Mouse (Mus musculus) yolk sac, embryonic 10.5 days (tissue): ENCODE data around the gene Gm49395.

Experiments used
- DNase-seq: peaks from one replicate; pipeline ENCODE4 v3.0.0-alpha.2; 2017; ENCODE audit warnings: low spot score

The Gm49395 gene

DNA sequence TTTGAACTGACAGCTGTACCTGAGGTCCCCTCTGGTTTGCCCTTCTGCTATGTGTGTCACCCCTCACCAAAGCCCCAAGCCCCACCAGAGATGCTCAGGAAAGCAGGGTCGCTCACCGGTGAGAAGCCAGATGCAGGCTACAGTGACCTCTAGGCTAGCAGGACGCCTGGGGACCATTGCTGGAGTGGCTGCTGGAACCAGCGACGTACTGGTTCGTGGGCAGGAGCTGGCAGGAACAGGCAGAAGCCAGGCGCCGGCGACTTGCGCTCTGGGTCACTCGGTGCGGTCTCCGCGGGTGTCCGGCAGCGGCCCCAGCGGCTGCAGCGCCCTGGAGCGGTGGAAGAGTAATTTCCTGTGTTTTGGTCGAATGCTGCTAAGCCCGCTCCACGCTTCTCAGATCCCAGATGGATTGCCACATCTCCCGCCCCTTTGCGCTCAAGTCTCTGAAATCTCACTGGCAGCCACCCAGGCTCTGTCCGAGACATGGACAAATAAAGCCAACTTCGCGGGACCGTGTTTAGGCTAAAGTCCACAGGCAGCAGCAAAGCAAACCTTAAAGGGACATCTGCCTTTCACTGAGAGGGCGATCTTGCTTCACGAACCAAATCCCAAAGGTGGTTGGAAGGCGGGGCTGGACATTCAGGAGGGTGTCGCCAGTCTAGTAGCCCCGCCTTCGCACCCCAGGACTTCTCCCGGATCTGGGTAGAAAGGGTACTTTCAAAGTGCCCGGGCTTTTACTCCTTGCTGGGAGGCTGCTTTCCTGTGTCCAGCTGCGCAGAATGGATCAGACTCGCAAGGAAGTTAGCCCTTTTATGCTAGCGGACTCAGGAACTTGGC, at the start of gene Gm49395, which contains the start of gene Itga1:
TSS of gene Gm49395 (minus strand) at position 567 of the 837 bp plus-strand sequence.
TSS of gene Itga1 (minus strand) at position 610 of the 837 bp plus-strand sequence.
- DNase-seq, result peak; percentile 85

DNA sequence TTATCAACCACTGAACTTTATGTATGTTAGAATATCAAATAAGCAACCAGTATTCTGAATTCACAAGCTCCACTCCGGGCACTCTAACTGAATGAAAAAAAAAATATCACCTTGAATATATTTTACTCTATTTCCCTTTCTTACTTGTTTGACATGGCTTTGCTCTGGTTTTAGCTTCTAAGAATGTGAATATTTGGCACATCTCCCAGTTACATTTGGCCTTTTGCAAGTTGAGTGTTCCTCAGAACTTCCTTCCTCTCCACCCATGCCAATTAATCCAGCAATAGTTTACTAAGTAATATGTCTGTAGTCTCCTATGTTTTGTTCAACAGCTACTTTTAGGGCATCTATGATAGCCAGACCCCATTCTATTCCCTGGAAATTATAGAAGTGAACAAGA, 48.9 kb upstream of the Gm49395 start:
- no peak for DNase-seq

DNA sequence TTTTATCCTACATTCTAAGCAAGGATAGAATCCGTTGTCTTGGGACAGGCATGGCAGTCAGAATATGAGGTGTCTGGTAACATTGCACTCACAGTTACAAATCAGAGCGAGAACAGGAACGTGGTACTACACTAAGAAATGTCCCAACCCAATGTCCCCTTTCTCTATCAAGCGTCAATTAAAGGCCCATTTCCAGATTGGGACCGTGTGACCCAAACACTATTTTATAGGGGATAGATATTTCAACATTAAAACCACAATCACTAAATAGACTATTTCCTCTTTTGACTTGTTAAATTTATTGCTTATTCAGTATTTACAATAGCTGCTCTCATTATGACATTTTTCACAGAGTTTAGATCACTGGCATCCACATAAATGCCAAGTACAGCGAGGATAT, 48.1 kb upstream of the Gm49395 start:
- no peak for DNase-seq

DNA sequence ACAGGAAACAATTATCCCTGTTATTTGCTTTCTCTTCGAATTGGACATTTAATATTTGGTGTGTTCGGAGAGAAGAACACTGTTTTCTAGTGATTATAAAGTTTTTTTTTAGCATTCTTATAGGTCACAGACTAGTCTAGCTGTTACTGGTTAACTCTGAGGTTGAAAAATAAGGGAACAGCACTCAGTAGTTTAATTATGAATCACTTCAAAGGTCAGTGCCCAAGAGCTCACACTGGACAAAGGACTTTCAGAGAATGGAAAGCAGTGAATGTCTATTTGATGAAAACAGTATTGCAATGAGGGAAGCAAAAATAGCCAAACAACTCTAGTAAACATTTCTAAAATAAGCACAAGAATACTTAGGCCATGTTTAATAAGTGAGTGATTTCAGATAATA, 41.9 kb upstream of the Gm49395 start:
- no peak for DNase-seq

DNA sequence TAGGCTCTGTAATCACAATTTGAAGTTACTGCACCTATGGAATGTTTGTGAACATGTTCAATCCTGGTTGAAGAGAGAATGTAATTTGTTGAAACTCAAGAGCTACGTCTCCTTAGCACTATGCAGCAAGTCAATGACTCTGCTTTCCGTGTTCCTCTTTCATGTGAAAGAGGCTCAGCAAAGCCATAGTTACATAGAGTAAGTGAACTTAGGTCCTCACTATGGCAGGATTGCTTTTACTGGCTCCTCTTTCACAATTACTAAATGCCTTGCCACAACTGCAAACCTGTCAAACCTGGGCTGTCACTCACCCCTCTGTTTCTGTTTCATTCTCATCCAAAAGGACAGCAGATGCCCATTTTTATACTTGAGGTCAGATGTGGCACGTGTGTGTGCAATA, 40.3 kb upstream of the Gm49395 start:
- DNase-seq, result no peak

DNA sequence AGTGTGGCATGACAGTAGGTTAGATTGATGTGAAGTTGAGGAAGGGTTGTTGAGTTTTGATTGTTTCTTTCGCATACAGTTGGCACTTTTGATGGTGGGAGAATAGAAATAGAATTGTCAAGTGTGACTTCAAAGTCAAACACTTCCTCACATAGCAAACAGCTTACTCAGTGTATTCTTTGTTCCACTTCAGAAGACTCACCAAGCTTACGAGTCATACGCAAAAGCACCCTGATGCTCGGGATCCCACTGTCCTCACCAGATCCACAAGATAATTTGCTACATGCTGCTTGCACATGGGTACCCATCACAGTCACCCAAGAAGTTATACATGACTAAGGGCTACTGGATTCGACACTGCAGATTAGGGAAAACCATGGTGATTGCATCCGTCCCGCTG, 36.8 kb upstream of the Gm49395 start:
- no peak for DNase-seq

DNA sequence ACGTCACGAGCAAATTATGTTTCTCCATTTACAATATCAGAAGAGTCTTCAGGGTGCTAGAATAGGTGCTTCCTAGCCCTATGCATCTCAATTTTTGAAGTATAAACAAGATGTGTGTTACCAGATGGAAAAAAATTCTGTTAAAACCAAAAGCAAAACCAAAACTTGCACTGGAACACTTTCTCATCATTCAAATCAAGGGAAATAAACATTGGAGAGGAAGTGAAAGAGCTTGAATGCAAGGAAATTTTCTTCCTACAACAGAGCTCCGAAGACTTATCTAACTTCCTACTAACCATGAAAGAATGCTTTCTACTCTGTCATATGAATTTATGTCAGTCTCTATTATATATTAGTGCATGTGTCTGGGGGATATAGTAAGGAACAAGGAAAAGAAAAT, 35.0 kb upstream of the Gm49395 start:
- DNase-seq, result no peak

DNA sequence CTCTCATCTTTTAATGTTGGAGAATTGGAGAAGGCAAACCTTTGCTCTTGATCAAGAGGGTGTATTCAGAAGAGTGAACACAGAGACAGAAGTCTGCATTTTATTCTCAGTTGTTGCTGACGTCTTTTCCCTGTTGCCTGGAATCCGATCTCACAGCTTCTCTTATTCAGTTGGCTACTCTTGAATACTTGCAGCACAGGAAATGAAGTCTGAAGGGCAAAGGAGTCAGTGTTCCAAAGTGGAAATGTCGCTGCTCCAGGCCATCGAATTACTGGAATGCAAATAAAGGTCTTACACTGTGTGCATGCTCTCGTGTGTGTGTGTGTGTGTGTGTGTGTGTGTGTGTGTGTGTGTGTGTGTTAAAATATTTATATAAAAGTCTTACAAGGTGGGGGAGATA, 30.7 kb upstream of the Gm49395 start:
- DNase-seq, result no peak

DNA sequence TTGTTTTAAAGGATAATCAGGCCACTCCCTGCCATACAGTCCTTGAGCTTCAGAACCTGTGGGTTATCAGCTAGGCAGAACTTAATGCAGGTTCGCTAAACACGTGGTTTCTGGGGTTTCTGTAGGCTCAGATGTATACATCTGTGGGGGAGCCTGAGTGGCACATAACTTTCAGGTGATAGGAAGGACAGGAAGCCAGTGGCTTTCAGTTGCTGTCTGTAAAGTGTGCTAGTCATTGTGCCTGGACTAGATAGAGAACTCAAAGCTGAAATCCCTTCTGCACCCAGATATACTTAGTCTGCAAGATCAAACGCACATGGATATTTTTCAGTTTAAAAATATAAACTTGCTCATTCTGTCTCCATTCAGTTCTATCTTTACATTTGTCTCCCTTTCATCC, 29.7 kb upstream of the Gm49395 start:
- DNase-seq, result no peak

DNA sequence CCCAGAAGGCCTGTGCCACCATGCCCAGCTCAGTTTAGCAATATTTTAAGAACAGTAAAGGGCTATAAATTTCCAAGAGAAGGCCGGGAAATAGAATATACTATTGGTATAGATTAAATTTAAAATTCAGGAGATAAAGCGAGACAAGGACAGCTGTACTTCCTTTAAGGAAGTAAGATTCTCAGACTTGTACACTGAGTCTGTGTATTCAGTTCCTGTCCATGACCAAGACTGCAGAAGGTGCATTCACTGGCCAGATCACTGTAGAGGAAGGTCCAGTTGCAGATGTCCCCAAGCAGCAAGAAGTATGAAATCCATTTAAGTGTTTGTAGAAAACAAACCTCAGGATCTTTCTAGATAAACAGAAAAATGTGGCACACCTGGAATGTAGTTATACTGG, 28.3 kb upstream of the Gm49395 start:
- no peak for DNase-seq

DNA sequence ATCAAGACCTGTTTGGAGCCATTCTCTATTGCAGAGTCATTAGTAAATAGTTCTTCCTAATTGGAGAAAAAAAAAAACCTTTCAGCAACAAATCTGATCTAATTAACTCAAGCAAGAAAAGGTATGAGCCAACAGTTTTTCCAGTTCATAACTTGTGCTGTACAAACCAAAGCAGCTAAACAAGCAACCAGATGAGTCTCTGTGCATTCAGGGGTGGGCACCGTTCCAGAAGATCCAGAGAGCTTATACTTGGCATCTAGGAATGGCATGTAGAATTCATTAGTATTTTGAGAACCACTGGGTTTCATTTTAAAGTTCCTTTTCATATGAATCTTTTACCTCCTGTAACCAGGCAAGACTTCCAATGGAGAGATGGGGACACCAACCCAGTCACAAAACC, 26.1 kb upstream of the Gm49395 start:
- DNase-seq, result no peak

DNA sequence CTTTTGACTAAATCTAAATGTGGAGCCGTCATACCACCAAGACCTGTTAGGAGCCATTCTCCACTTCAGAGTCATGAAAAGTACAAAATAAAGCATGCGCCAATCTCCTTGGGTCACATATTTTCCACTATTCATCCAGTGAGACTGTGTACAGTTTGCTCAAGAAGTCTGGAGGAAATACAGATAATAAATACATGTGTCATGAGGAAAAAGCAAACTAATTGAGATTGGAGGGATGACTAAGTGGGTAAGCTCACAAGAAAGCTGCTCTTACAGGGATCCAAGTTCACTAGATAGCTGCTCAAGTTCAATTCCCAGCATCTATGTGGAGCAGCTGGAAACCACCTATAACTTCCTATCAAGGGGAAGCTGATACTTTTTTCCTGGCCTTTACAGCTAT, 24.8 kb upstream of the Gm49395 start:
- DNase-seq, result no peak

DNA sequence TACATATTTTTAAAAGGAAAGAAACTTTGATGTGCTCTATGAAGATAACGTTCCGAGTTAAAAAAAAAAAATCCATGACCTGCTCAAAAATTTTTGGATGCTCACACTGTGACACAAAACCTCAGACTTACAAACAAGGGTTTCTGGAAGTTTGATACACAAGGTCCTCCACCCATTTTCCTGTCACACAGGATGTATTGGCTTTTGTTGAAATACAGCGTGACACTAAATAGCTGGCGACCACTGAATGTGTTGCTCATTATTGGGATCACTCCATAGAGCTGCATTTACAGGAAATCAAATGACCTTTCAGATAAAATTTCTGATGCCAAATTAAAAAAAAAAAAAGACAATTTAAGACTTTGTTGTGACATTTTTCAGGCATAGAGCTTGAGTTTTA, 23.4 kb upstream of the Gm49395 start:
- no peak for DNase-seq

DNA sequence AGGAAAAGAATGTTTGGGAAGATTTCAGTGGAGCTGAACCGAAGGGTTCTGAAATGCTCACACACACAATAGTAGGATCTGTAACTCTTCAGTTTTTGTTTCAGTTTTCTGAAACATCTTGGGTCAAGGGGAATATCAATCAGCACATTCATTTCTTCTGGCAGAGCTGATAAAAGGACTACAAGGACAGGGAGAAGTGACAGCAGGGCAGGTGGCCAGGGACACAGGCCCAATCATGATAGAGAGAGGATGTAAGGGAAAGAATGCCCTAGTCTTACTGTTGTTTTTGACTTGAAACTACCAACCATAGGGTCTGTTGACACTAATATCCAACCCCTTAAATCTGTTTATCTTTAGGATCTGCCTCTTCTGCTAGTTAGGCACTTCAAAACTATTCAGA, 22.8 kb upstream of the Gm49395 start:
- DNase-seq, result no peak

DNA sequence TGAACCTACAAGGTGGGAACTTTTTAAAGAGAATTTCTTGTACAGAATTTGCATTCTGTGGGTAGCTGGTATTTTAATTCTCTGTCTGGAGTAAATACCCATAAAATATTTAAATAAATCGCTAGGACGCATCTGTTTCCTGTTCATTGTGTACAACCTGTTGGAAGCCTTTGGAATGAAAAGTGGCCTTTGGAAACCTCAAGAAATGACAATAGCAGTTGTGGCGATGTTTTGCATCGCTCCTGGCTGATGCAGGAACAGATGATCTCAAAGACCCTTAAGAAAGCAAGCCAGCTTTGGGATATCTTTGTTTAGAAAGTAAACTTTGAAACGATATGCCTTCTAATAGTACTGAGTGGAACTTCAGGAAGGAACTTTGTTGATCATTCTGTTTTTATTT, 17.0 kb upstream of the Gm49395 start:
- no peak for DNase-seq

DNA sequence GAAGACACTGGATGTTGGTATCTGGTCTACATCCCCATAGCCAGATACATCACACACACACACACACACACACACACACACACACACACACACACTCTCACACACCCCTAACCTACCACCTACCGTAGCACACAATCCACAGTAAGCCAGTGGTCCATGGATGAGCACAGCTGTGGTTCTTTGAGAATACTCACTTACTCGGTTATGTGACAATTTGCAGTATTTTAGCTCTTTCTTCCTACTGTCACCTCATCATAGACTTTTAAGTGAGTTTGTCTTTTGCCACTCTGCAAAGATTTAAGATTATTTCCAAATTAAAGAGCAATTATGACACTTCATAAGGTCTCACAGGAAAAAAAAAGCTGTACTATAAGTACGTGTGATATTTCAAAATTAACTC, 16.5 kb upstream of the Gm49395 start:
- no peak for DNase-seq

DNA sequence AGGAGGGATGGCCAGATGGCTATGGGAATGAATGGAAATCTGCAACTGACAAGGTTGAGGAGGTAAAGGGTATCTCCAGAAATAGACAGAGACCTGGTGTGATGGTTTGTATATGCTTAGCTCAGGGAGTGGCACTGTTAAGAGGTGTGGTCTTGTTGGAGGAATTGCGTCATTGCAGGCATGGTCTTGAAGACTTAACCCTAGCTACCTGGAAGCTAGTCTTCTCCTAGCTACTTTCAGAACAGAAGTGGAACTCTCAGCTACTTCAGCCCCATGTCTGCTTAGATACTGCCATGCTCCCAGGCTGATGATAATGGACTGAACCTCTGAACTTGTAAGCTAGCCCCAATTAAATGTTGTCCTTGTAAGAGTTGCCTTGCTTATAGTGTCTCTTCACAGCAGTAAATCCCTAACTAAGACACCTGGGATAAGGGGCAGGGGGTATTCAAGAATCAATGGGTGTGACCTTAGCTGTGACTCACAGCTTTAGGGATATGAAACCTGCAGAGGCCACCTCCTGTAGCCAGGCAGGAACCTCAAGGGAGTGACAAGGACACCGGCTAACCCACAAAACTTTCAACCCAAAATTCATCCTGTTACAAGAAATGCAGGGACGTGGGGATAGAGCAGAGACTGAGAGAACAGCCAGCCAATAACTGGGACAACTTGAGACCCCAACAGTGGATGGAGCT, 15.4 kb upstream of the Gm49395 start:
- DNase-seq, result no peak

DNA sequence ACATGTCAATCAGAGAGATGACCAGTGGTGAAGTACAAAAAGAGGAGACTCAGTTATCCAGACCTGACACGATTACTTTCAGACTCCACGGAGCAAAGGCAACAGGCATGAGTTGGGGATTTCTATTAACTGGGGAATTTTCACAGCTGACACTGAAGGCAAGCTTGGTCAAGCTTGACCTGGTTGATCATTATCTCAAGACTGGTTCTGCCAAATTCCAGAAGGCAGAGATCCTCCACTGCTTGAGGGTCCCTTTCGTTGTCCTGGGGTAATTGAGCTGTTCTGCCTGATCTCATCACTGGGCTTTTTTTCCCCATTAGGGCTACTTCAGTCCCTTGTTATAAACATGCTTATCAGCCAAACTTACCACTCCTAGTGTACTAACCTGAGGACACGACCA, 7.9 kb upstream of the Gm49395 start:
- no peak for DNase-seq

DNA sequence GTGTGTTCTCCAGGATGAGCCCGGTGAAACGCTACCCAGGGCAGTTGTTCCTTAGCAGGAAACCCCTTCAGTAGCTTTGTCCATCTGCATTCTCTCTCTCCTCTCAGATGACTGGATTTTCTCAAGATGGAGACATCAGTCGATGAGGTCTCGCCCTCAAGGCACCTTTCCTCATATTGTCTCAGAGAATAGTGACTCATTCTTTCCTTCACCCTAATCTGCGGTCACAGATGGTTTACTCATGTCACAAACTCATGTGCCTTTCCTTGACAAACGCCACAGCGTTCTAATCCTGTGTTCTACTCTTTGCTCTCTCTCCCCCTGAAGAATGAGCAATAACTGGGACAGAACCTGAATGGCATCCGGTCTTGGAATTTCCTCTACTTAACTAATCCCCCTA, 5.7 kb upstream of the Gm49395 start:
- DNase-seq, result no peak

DNA sequence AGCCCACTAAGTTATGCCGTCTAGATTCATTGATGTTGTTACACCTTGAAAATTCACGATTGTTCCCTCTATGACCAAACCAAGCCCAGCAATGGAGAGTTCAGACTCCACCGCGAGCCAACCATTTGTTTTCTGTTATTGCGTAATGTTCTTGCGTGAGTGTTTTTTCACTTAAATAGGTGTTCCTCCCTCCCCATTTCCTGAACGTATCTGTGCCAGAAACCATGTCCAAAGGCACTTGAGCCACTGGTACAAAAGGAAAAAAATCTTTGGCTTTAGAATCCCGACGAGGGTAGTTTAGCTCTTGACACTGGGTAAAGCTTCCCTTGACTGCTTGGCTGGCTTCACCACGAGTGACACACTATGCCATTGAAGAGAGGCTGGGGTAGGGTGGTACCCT, 4.5 kb upstream of the Gm49395 start:
- DNase-seq, result no peak

DNA sequence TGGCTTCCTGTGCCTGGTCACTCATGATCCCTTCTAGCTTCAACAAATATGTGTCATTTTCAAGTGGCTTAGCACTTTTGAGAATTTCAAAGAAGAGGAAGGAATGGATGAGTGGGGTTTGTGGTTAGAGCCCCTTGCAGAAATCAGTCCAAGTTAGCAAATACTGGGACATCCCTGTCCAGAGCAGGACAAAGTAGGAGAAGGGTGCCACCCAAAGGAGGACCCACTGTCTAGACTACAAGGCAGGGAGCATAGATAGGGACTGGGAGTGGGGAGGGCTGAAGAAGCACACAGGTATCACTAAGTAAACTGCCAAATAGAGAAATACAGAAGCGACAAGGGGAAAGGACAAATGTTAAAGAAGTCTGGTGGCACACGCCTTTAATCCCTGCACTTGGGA, 1.0 kb upstream of the Gm49395 start:
- no peak for DNase-seq

DNA sequence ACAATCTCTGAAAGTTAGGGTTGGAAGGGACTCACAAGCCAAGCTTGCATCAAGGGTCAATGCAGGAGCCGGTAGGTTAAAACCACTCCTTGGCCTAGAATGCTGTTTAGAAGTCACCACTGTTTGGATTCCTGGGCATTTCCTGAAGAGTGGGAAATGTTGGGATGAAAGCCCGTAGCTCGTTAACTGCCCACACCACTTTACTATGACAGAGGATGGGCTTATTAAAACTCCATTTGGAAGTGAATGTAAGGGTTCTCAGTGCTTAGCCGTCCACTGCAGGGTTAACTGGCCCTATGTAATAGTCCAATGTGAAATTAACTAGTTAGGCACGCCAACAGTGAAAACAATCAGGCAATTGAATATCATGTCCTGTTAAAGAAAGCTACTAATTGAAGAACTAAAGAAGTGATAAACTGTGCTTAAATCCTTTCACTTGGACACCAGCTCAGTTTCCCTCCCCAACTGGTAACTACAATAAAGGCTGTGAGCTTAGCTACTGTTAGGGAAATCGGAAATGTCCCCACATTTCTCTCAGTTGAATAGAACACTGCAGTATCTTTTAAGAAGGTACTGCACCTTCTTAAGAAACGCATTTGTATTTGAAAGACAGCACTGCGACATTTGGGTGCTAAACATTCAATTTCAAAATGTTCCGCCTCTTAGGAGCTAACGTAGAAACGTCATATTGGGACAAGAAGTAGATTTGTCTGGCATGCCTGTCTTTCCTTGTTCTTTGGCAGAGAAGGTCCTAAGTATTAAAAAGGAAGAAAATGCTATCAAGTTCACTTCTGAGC, 1.1 kb downstream of the Gm49395 start:
- DNase-seq, result no peak

DNA sequence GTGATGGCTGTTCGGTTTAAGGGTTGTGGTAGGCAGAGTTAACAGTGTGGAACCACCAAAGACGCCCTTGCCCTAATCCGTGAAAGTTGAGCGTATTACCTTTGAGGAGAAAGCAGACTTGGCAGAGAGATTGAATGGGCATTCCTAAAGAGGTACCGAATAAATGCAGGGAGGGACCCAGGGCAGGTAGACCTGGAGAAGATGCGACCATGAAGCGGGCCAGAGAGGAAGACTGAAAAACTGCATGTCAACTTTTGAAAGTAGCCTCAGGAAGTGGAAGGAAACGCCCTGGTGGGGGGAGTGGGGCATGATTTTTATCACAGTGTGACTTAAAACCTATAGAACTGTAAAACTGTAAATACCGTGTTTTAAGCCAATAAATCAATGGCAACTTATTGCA, 2.3 kb downstream of the Gm49395 start:
- DNase-seq, result no peak
